Mouse (Mus musculus): ENCODE data around the gene Cyp3a11.

- TF ChIP-seq POLR2A (IDR thresholded peaks at IDR 0.05; ENCODE audit: insufficient read depth, low read length): no peak
- no peak for TF ChIP-seq CTCF (IDR thresholded peaks at IDR 0.05; ENCODE audit: low read depth, low read length)
- TF ChIP-seq EP300 (IDR thresholded peaks at IDR 0.05; ENCODE audit: insufficient read depth, low read depth, low read length): no peak
Observed at GRCm38 (mm10) chr5:145903349-145903748, 23.6 kb upstream of the Cyp3a11 start.
